Mouse (Mus musculus) gastrocnemius, adult 2 months (tissue): ENCODE data around the gene Lmbr1. TPM values are rescaled to one million over a fixed set of nuclear protein-coding genes. Genes with fewer than 3 reads are reported as not detected.
"Not testable (repeated sequence)": the region's sequence is repeated elsewhere in the genome, so short reads cannot be mapped to it uniquely, and the experiment has no call there.

ENCODE experiments used
- DNase-seq: peaks from one replicate; pipeline ENCODE4 v3.0.0; 2022
- H3K27ac ChIP-seq: fragments of 200-600 bp; 2 replicates; pipeline ENCODE4 v1.8.1; 2022; ENCODE audit warnings: mild to moderate bottlenecking
- H3K4me3 ChIP-seq: fragments of 200-600 bp; 2 replicates; pipeline ENCODE4 v1.8.1; 2022; ENCODE audit warnings: mild to moderate bottlenecking, moderate library complexity
- CTCF ChIP-seq: fragments of 200-600 bp; IDR thresholded peaks from 2 replicates; pipeline ENCODE4 v1.8.1; 2022; ENCODE audit warnings: antibody characterized with exemption, mild to moderate bottlenecking, moderate library complexity
- intact Hi-C: fragments of 180-260 bp; cut with DNase I; formaldehyde crosslinking; loops from one replicate; pipeline ENCODE4 v1.15.1; 2025
- long read RNA-seq, 2 experiments: library from polyadenylated mRNA; stranded (forward); transcript quantifications; one replicate each; pipeline ENCODE4 v2.0.0; 2021
- total RNA-seq, 2 experiments: library from RNA; stranded (reverse); gene quantifications; 2 replicates each; pipeline ENCODE4 v1.2.3; 2021

Gene Lmbr1
- 1 to 10 TPM; 9.0 to 9.8 TPM for total RNA-seq
- long read RNA-seq, experiment 1, full-length matches to known transcripts: 5 of 8 reads
- long read RNA-seq, experiment 1, partial matches to known transcripts: 0 of 8 reads
- long read RNA-seq, experiment 1, other reads (novel, unspliced or antisense): 3 of 8 reads
- long read RNA-seq, experiment 2, full-length matches to known transcripts: 1 of 3 reads
- long read RNA-seq, experiment 2, partial matches to known transcripts: 0 of 3 reads
- long read RNA-seq, experiment 2, other reads (novel, unspliced or antisense): 2 of 3 reads

DNA sequence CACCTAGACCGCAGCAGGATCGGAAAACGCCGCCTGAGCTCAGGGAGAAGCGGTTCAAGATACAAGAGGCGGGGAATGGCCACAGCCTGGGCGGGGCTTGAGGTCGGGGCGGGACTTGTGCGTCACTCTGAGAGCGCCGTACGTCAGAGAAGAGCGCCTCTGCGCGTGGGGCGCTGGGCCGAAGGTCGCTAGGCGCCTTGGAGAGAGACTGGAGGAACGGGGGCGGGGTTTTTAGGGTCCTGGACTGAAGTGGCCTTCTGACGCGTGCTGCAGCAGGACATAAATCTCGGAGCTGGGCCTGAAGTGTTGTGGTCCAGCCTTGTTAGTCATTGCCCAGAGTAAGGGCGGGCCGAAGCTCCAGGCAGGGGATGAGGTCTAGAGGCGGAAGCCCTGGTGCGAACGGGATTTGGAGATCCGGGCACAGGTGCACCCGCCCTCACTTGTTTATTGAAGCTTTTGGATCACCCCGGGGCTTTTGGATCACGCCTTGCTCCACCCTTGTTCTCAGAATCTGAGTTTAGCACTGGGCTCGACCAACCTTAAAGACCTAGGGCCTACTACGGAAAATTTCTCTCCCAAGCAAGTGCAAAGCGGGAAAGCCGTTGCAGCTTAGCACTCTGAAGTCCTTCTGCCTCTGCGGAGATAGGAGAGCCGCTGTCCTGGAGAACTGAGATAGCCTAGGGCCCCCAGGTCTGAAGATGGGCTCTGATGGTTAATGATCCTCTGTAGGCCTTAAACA lies at the start of gene Lmbr1:
TSS of gene Lmbr1 (minus strand) at position 93 of the 739 bp plus-strand sequence.
- intact Hi-C loops: loop anchor here (10.0 kb wide), 1 partner anchor 56 kb away; the partner anchor contains the start of gene Nom1
- peak; percentile 94 for DNase-seq
- TF ChIP-seq CTCF: no peak
- Histone ChIP-seq H3K4me3 (peak within 1 kb of the TSS; percentile 97), H3K27ac (peak within 1 kb of the TSS; percentile 92)

DNA sequence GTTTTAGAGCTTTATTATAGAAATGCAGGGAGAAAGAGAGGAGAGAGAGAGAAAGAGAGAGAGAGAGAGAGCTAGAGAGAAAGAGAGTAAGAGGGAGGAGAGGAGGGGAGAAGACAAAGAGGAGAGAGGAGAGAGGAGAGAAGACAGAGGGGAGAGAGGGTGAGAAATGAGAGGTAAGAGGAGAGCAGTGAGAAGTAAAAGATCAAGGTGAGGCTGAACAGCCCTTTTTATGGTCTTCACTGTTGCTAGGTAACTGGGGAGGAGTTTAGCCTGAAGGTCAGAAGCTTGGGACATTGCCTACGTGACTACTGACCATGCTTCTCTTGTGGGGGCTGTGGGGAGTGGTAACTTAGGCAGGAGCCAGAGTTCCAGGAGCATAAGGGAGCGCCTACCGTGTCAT lies 45.1 kb upstream of the Lmbr1 start:
- intact Hi-C loops, H3K27ac ChIP-seq, H3K4me3 ChIP-seq, DNase-seq: not testable (repeated sequence)

- Histone ChIP-seq H3K27ac (no peak overlapping the region), H3K4me3 (no peak overlapping the region)
- TF ChIP-seq CTCF: no peak; the same call in 1 of the 2 replicates
- no peak for DNase-seq
- intact Hi-C loops: no loop called here
Measured at GRCm38 (mm10) chr5:29413041-29413440, 34.9 kb upstream of the Lmbr1 start.

DNA sequence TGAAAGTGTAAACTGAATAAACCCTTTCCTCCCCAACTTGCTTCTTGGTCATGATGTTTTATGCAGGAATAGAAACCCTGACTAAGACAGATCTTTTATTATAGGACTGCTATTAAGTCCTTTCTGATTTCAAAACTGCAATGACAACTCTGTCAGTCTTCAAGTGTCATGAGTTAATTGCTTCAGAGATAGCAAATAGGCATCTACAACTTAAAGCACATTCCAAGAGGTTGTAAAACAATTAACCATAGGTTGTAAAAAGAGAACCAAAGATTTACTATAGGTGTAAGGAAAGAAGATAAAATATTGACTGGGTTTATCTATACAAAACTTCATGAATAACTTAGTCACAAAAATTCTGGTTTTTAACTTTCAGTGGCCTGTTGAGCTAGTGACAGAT lies 32.7 kb upstream of the Lmbr1 start:
- no peak overlapping the region for H3K4me3 ChIP-seq
- intact Hi-C loops: no loop called here
- no peak for TF ChIP-seq CTCF
- DNase-seq: no peak
- no peak overlapping the region for H3K27ac ChIP-seq

DNA sequence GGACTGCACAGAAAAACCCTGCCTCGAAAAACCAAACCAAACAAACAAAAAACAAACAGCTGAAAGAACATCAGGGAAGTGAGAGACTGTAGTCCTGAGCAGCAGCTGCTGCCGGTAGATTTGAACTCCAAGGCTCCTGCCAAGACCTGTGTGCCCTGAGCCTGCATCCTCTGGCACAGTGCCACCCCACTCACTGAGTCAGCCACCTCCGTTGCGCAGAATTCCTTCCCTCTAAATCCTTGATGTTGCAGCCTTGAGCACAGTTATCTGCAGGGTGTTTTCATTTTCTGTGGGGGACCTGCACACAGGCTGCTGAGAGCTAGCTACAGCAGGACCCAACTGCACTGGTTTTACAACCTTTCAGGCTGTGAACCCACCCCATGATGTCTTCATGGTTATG lies 20.2 kb upstream of the Lmbr1 start:
- TF ChIP-seq CTCF: no peak
- no peak for DNase-seq
- intact Hi-C loops: no loop called here
- H3K27ac ChIP-seq: no peak overlapping the region
- H3K4me3 ChIP-seq: no peak overlapping the region

DNA sequence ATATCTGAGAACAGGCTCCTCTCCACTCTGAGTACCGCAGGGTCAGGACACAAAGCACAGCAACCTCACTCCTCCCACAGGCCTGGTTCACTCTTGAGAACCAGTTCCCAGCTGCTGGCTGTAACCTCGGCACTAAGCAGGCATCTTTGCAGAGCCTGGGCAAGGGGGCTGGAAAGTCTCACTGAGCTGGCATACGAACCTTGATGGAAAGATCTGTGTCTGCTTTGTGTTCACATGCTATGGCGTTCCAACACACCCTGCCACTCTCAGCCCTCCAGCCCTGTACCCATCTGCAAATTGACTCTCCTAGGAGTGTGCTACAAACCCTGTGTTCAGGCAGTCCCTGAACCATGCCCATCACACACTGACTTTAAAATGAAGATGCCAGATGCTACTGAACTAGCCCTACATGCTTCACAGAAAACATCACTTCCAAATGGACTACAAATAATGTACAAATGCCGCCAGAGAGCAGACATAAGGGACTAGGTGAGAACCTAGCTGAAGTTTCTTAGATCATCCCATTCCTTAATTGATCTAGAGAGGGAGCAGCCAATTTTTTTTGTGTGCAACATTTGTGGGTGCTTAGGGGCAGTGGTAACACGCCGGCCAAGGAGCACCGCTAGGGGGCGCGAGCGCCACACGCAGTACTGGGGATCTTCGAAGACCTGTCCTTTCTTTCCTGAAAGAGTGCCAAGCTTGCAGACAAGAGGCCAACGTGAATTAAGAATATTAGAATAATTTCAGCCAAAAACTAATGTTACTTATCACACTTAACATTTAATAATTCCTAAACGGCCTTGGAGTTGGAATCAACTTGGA lies 11.0 kb upstream of the Lmbr1 start:
- H3K4me3 ChIP-seq: no peak overlapping the region
- DNase-seq: peak; percentile 89
- peak overlapping the region; percentile 86 for H3K27ac ChIP-seq
- peak; percentile 97; the same call in 1 of the 2 replicates for TF ChIP-seq CTCF
- intact Hi-C loops: loop anchor here (10.0 kb wide), 1 partner anchor 176 kb away; the partner anchor contains the start of gene Ube3c

DNA sequence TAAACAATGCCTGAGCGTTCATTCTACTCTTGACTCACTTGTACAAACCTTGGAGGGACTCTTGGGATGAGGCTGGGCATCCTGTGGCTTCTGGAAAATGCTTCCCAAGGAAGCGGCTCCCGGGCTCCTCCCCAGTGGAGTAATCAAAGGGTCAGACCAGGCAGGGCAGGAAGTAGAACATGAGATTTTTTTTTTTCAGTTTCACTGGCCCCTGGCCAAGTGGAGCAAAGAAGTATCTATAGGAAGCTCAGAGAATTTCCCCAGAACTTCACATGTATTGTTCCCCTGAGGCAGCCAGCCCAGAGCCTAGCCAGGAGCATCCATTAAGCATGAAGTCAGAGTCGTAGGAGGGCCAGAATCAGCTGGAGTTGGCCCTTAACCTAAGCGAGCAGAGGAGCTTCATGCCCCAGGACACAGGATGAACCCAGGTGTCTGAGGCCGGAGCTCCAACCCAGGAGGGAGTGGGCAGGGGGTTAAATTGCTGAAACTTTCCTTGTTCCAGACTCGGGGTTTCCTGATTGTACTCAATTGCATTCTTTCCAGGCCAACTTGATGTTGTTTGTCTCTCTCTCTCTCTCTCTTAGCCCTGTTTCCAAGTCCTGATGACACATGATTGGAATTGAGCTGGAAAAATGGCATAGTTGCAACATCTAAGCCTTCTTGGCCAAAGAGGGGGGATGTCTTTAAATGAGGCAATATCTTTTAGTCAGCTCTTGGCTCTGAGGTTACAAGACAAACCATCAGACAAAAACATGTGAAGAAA lies 10.2 kb upstream of the Lmbr1 start:
- Histone ChIP-seq H3K27ac (peak overlapping the region; percentile 86), H3K4me3 (peak overlapping the region; percentile 13; the same call in 1 of the 2 replicates)
- TF ChIP-seq CTCF: no peak
- peak; percentile 52 for DNase-seq
- intact Hi-C loops: loop anchor here (10.0 kb wide), 1 partner anchor 176 kb away; the partner anchor contains the start of gene Ube3c

- intact Hi-C loops: loop anchor here (10.0 kb wide), 1 partner anchor 177 kb away; the partner anchor contains the start of gene Ube3c
- no peak overlapping the region for H3K4me3 ChIP-seq
- peak overlapping the region; percentile 86 for H3K27ac ChIP-seq
- no peak for DNase-seq
- TF ChIP-seq CTCF: no peak
Measured at GRCm38 (mm10) chr5:29387591-29387990, 9.4 kb upstream of the Lmbr1 start.

GRCm38 (mm10) chr5:29382776-29383175 lies 4.6 kb upstream of the Lmbr1 start:
- intact Hi-C loops: loop anchor here (10.0 kb wide), 1 partner anchor 182 kb away; the partner anchor contains the start of gene Ube3c
- DNase-seq: no peak
- peak; percentile 8; the same call in 1 of the 2 replicates for TF ChIP-seq CTCF
- Histone ChIP-seq H3K4me3 (no peak overlapping the region), H3K27ac (no peak overlapping the region)

DNA sequence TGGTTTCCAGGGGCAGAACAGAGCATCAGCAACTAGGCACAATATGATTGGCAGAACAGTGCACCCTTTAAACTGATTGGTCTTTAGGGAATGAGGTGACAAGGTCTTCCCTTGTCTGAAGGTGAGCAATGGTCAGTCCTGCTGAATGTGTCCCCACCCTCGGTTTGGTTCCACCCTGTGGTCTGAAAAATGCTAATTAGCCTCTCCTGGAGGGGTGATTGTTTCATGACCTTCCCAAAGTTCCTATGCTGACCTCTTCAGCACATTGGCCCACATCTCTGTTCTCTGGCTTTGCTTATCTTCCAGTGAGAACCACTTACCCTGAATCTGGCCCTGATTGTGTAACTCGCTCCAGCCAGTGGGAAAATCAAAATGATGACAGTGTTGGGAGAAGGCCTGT lies 1.9 kb upstream of the Lmbr1 start:
- TF ChIP-seq CTCF: no peak
- intact Hi-C loops: loop anchor here (10.0 kb wide), 1 partner anchor 185 kb away; the partner anchor contains the start of gene Ube3c
- H3K27ac ChIP-seq: no peak overlapping the region
- no peak for DNase-seq
- H3K4me3 ChIP-seq: no peak overlapping the region

DNA sequence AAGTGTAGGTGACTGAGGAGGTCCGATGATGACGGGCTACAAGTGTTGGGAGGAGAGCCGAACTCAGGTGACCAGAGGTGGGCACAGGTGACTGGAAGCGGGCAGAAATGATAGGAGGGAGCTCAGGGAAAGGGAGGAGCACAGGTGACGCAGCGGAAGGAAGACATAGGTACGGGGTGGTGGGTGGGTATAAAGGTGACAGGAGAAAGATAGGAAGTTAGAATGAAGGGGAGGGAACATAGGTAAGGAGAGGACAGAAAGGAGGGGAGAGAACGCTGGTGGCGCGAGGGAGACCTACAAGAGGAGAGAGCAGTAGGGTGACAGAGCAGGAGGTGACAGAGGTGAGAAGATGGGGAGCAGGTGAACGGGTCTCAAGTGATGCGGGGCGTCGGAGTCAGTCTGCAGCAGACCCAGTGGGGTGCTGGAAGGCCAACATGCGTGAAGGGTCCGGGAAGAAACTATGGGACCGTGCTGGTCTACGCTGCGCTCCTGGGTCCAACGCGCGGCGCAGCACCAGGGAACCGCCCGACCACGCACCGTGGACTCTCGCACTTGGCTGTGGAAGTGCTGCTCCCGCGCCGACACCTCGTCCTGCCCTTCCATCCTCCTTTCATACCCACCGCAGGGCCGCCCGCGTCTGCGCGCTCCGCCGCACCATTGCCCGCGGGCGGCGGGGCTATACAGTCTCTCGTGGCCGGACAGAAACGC lies 446 bp downstream of the Lmbr1 start:
- Histone ChIP-seq H3K27ac (peak overlapping the region; percentile 92), H3K4me3 (peak overlapping the region; percentile 97)
- TF ChIP-seq CTCF: no peak
- DNase-seq: no peak
- intact Hi-C loops: loop anchor here (10.0 kb wide), 1 partner anchor 57 kb away; the partner anchor contains the start of gene Nom1
